Mouse (Mus musculus) layer of hippocampus, adult 18-20 months (tissue): ENCODE results near the gene Gm21860. TPM values are rescaled to one million over a fixed set of nuclear protein-coding genes. Genes with fewer than 3 reads are reported as not detected.

Experiments used
- total RNA-seq, 2 experiments: library from RNA; stranded (reverse); gene quantifications; 2 replicates each; pipeline ENCODE4 v1.2.3; 2021

The Gm21860 gene
- total RNA-seq, 2 experiments from 2014 or later, result not detected

Other genes with a start within 250 kb of the Gm21860 start
- gene Gm47283, start 29.9 kb upstream of the Gm21860 start, total RNA-seq, result not detected
- not detected for gene Gm21748, start 84.4 kb upstream of the Gm21860 start, total RNA-seq